Mouse (Mus musculus): ENCODE data around the gene Pcdh15. TPM values are rescaled to one million over a fixed set of nuclear protein-coding genes. Genes with fewer than 3 reads are reported as not detected.

Gene Pcdh15
- polyA plus RNA-seq, 1 experiment from 2014 or later: 2.9 TPM

DNA sequence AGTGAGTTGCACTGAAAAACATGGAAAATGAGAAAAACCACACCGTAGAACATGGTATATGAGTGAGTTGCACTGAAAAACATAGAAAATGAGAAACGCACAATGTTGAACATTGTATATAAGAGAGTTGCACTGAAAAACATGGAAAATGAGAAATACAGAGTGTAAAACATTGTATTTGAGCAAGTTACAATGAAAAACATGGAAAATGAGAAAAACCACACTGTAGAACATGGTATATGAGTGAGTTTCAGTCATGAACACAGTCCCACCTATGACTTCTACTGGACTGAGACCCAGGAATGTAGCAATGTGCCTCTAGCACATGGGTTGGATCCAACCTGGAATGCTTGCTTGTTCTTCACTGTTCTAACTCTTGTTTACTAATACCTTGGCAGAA, 279.9 kb downstream of the Pcdh15 start:
- Histone ChIP-seq H3K4me1 (no peaks in the 10 kb centered on the region), H3K9ac (no peak overlapping the region), H3K4me2 (replicated peaks) (no peak overlapping the region), H3K27me3 (no peaks in the 10 kb centered on the region), H3K9me3 (replicated peaks) (no peaks in the 10 kb centered on the region), H3K36me3 (no peaks in the 10 kb centered on the region), H3K27ac (replicated peaks) (no peak overlapping the region), H3K4me3 (replicated peaks) (no peak overlapping the region)
- ATAC-seq (ENCODE audit: insufficient number of reproducible peaks, low FRiP score, low TSS enrichment, low read depth): no peak
- 81% methylated on average over 2 of the region's 2 CpGs for WGBS

DNA sequence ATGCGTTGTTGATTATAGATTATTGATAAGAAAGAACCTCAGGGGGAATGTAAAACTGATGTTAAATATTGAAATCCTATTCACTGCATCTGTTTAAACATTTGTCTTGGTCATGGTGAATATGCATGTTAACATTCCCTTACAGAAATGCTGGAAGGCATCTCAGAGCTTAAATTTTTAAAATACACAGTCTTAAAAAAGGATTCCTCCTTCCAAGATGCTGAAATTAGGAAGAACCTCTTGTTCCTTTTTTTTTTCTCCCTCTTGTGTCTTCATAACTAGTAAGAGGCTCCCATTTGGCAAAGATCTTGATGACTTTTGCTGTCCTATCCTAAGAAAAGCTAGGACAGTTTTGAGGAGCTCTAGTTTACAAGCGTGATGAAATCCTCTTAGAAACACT, 284.9 kb downstream of the Pcdh15 start:
- no peaks in the 10 kb centered on the region for H3K4me1 ChIP-seq
- H3K27ac ChIP-seq (replicated peaks): no peak overlapping the region
- no peak overlapping the region for H3K9ac ChIP-seq
- no peaks in the 10 kb centered on the region for H3K27me3 ChIP-seq
- WGBS: 80% methylated on average over 2 of the region's 2 CpGs
- no peak overlapping the region for H3K4me2 ChIP-seq (replicated peaks)
- H3K36me3 ChIP-seq: no peaks in the 10 kb centered on the region
- H3K9me3 ChIP-seq (replicated peaks): no peaks in the 10 kb centered on the region
- no peak overlapping the region for H3K4me3 ChIP-seq (replicated peaks)
- no peak for ATAC-seq (ENCODE audit: insufficient number of reproducible peaks, low FRiP score, low TSS enrichment, low read depth)

DNA sequence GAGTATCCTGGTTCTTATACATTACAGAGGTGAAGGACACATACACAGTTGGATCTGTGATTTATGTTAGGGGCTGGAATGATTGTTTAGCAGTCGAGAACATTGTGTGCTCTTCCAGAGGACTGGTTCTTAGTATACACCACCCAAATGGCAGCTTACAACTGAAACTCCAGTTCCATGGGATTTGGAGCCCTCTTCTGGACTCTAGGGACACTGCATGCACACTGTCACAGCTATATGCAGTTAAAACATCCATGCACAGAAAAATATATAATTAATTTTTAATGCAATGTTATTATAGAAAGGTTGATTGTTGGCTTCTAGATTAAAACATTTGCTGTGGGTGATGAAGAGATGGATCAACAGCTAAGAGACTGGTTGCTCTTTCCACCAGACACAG, 301.3 kb downstream of the Pcdh15 start:
- no peaks in the 10 kb centered on the region for H3K36me3 ChIP-seq
- no peak overlapping the region for H3K27ac ChIP-seq (replicated peaks)
- no peaks in the 10 kb centered on the region for H3K9me3 ChIP-seq (replicated peaks)
- no peaks in the 10 kb centered on the region for H3K4me1 ChIP-seq
- no peak overlapping the region for H3K9ac ChIP-seq
- 84% methylated on average over 1 of the region's 1 CpGs for WGBS
- ATAC-seq (ENCODE audit: insufficient number of reproducible peaks, low FRiP score, low TSS enrichment, low read depth): no peak
- H3K27me3 ChIP-seq: no peaks in the 10 kb centered on the region
- no peak overlapping the region for H3K4me2 ChIP-seq (replicated peaks)
- H3K4me3 ChIP-seq (replicated peaks): no peak overlapping the region

DNA sequence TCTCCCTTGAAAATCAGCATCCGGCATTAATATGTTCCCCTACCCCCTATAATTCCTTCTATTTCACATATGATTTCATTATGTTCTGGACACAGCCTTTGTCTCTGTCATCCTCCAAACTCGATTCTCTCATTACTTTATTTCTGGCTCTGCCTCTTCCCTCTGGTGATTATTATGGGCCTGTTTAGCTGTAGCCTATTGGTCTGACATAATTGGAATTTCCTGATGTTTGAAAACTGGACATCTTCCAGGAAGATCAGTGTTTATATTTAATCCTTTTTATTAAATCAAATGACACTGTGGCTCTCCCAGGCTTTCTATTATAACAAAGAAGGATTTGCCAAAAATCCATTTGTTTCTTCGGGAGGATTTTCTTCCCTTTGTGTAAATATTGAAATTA, 326.3 kb downstream of the Pcdh15 start:
- Histone ChIP-seq H3K4me2 (replicated peaks) (no peak overlapping the region), H3K27ac (replicated peaks) (no peak overlapping the region), H3K4me3 (replicated peaks) (no peak overlapping the region), H3K36me3 (no peaks in the 10 kb centered on the region), H3K9ac (no peak overlapping the region), H3K27me3 (no peaks in the 10 kb centered on the region), H3K4me1 (no peaks in the 10 kb centered on the region), H3K9me3 (replicated peaks) (no peaks in the 10 kb centered on the region)
- 51% methylated on average over 3 of the region's 3 CpGs for WGBS
- ATAC-seq (ENCODE audit: insufficient number of reproducible peaks, low FRiP score, low TSS enrichment, low read depth): no peak

DNA sequence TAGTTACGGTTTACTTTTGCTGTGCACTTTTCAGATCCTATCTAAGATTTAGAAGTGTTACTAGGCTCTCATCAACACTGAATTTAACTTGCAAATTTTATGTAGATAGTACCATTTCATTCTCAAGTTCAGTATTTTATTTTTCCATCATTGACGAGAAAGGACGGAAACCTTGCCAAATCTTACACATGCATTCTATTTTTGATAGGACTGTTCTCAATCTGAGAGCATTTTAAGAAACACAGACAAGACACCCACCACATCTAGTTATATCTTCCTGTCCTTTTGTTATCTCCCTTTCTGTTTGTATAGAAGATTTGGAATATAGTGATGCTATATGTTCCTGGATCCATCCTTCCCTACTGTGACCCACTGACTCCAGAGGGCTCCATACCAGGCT, 332.2 kb downstream of the Pcdh15 start:
- H3K9me3 ChIP-seq (replicated peaks): no peaks in the 10 kb centered on the region
- H3K4me2 ChIP-seq (replicated peaks): no peak overlapping the region
- ATAC-seq (ENCODE audit: insufficient number of reproducible peaks, low FRiP score, low TSS enrichment, low read depth): no peak
- no peak overlapping the region for H3K27ac ChIP-seq (replicated peaks)
- no peak overlapping the region for H3K9ac ChIP-seq
- H3K27me3 ChIP-seq: no peaks in the 10 kb centered on the region
- H3K36me3 ChIP-seq: no peaks in the 10 kb centered on the region
- no peaks in the 10 kb centered on the region for H3K4me1 ChIP-seq
- WGBS: 83% methylated on average over 3 of the region's 3 CpGs
- H3K4me3 ChIP-seq (replicated peaks): no peak overlapping the region

DNA sequence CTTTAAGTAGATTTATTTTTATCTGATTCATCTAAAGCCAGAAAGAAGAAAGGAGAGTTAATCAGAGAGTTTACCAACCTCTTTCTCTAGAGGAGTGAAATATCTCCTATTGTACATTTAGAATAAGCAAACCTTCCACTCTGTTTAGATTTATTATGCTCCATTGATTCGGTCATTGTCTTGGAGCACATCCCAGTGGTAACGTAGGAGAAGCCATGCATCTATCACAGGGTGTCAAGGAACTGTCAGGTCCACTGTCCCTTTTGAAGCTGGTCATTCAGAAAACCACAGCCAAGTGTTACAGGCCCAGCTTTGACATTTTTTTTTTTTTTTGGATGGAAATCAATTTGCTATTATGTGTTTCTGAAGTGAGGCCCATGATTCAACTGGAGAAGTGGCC, 384.9 kb downstream of the Pcdh15 start:
- ATAC-seq (ENCODE audit: insufficient number of reproducible peaks, low FRiP score, low TSS enrichment, low read depth): no peak
- Histone ChIP-seq H3K4me1 (no peaks in the 10 kb centered on the region), H3K9me3 (replicated peaks) (no peaks in the 10 kb centered on the region), H3K4me2 (replicated peaks) (no peak overlapping the region), H3K4me3 (replicated peaks) (no peak overlapping the region), H3K27ac (replicated peaks) (no peak overlapping the region), H3K9ac (no peak overlapping the region), H3K27me3 (no peaks in the 10 kb centered on the region), H3K36me3 (no peaks in the 10 kb centered on the region)
- 88% methylated on average over 2 of the region's 2 CpGs for WGBS

DNA sequence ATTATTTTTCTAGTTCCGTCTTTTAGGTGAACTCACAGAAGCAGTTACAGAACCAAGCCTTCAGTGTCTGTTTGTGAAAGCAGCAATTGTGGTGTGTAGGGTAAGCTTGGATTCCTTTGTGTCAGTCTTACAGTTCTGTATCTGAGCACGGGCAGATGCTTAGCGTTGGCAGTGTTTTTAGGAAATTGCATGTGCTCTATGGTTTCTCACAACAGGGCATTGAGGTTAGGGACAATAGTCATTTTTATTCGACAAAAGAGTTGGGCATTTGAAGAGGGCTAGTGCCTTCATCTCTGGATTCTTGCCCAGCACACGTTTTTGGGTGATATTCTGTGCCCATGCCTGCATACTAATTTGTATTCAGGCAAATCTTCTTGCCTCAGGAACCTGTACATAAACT, 392.5 kb downstream of the Pcdh15 start:
- no peak overlapping the region for H3K9ac ChIP-seq
- H3K4me3 ChIP-seq (replicated peaks): no peak overlapping the region
- H3K27ac ChIP-seq (replicated peaks): no peak overlapping the region
- no peak overlapping the region for H3K4me2 ChIP-seq (replicated peaks)
- no peaks in the 10 kb centered on the region for H3K36me3 ChIP-seq
- no peak for ATAC-seq (ENCODE audit: insufficient number of reproducible peaks, low FRiP score, low TSS enrichment, low read depth)
- H3K27me3 ChIP-seq: no peaks in the 10 kb centered on the region
- 71% methylated on average over 5 of the region's 5 CpGs for WGBS
- no peaks in the 10 kb centered on the region for H3K9me3 ChIP-seq (replicated peaks)
- no peaks in the 10 kb centered on the region for H3K4me1 ChIP-seq

DNA sequence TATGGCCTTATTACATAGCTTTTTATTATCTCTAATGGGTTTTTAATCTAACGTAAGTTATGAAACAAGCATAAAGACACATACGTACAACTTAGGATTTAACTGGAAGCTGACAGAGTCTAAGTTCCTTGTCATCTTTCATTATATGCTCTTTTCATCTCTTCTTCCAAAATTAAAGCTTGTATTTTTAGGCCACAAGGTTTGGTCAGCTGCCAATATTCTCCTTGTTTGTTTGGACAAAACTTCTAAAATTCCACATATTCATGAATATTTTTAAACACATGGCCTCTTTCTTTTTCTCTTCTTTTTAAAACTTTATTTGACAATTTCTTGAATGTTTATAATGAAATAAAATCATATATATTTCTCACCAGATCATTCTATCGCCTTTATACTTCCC, 415.7 kb downstream of the Pcdh15 start:
- Histone ChIP-seq H3K4me2 (replicated peaks) (no peak overlapping the region), H3K9ac (no peak overlapping the region), H3K9me3 (replicated peaks) (no peaks in the 10 kb centered on the region), H3K27ac (replicated peaks) (no peak overlapping the region), H3K27me3 (no peaks in the 10 kb centered on the region), H3K4me1 (no peaks in the 10 kb centered on the region), H3K4me3 (replicated peaks) (no peak overlapping the region), H3K36me3 (no peaks in the 10 kb centered on the region)
- WGBS: 62% methylated on average over 3 of the region's 3 CpGs
- ATAC-seq (ENCODE audit: insufficient number of reproducible peaks, low FRiP score, low TSS enrichment, low read depth): no peak

DNA sequence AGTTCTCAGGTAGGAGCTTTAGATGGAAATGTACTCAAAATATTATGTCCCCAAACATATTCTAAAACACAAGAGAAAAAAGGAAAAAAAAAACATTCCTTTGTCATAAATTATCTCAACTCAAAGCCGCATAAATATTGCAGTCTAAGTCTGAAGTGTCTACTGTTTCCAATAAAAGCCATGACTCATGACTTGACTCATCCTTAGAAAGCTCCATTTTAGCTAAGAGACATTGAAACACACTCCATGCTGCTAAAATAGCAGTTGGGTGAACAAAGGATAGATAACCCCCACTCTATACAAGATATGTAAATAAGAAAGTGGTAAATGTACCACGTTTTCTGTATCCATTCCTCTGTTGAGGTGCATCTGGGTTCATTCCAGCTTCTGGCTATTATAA, 416.6 kb downstream of the Pcdh15 start:
- no peaks in the 10 kb centered on the region for H3K36me3 ChIP-seq
- no peak for ATAC-seq (ENCODE audit: insufficient number of reproducible peaks, low FRiP score, low TSS enrichment, low read depth)
- no peaks in the 10 kb centered on the region for H3K27me3 ChIP-seq
- H3K9ac ChIP-seq: no peak overlapping the region
- H3K4me3 ChIP-seq (replicated peaks): no peak overlapping the region
- no peaks in the 10 kb centered on the region for H3K4me1 ChIP-seq
- 69% methylated on average over 2 of the region's 2 CpGs for WGBS
- H3K9me3 ChIP-seq (replicated peaks): no peaks in the 10 kb centered on the region
- no peak overlapping the region for H3K27ac ChIP-seq (replicated peaks)
- H3K4me2 ChIP-seq (replicated peaks): no peak overlapping the region

DNA sequence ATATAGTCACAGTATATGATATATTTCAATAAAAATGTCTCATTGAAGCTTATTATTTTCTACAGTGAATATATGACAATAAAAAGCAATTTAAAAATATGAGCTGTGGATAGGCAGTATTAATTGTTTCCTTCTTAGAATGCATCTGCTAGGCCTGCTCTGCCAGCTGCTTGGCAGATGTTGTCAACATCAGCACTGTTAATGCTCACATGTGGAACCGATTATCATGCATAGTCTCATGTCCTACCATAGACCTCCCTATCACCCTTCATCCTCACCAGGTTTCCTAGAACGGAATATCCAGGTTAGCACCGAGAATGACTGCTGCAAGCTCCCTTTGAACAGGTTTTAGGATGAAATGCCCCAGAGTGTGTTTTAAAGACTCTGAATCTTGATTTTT, 420.3 kb downstream of the Pcdh15 start:
- no peaks in the 10 kb centered on the region for H3K4me1 ChIP-seq
- H3K4me2 ChIP-seq (replicated peaks): no peak overlapping the region
- H3K27ac ChIP-seq (replicated peaks): no peak overlapping the region
- H3K9me3 ChIP-seq (replicated peaks): no peaks in the 10 kb centered on the region
- H3K9ac ChIP-seq: no peak overlapping the region
- no peak for ATAC-seq (ENCODE audit: insufficient number of reproducible peaks, low FRiP score, low TSS enrichment, low read depth)
- H3K4me3 ChIP-seq (replicated peaks): no peak overlapping the region
- WGBS: 50% methylated on average over 3 of the region's 3 CpGs
- H3K27me3 ChIP-seq: no peaks in the 10 kb centered on the region
- no peaks in the 10 kb centered on the region for H3K36me3 ChIP-seq

DNA sequence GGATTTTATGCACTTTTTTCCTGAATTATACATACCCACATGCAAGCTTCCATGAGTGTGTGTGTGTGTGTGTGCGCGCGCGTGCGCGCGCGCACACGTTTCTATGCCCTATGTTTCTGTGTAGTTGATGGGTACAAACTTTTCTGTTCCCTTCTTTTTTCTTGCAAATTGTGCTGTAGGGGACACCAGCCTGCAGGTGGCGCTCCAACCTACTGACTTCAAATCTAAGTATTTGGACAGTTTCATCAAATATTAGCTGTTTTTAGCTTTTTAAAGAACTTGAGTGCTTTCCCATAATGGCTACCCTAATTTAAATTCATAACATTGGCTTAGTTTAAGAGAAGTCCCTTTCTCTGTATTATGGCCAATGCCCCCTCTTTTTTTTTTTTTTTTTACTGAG, 453.7 kb downstream of the Pcdh15 start:
- WGBS: 91% methylated on average over 10 of the region's 10 CpGs
- ATAC-seq (ENCODE audit: insufficient number of reproducible peaks, low FRiP score, low TSS enrichment, low read depth): no peak

DNA sequence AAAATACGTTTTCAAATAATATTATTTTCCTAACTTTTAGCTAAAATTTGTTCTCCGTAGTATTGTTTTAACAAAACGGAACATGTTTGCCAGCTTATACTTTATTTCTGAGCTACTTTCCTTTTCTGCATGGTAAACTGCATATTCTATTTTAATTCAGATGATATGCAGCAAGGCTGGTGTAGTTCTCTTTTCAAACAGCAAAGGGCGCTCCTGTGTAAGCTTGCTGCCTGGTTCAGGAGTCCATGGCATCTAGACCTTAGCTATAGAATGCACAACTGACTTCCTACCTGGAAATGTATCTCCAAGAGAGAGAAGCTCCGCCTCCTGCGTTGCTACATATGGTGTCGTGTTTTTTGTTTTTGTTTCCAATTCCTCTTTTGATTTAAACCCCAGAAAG, 465.1 kb downstream of the Pcdh15 start:
- Histone ChIP-seq H3K27me3 (no peaks in the 10 kb centered on the region), H3K27ac (replicated peaks) (no peak overlapping the region), H3K9me3 (replicated peaks) (no peaks in the 10 kb centered on the region), H3K36me3 (no peaks in the 10 kb centered on the region), H3K4me1 (no peaks in the 10 kb centered on the region), H3K4me3 (replicated peaks) (no peak overlapping the region), H3K9ac (no peak overlapping the region), H3K4me2 (replicated peaks) (no peak overlapping the region)
- WGBS: 63% methylated on average over 7 of the region's 7 CpGs
- no peak for ATAC-seq (ENCODE audit: insufficient number of reproducible peaks, low FRiP score, low TSS enrichment, low read depth)

More for the DNA sequence above, 453.7 kb downstream of the Pcdh15 start:
- Histone ChIP-seq H3K36me3 (no peaks in the 10 kb centered on the region), H3K27me3 (no peaks in the 10 kb centered on the region), H3K4me3 (replicated peaks) (no peak overlapping the region), H3K9me3 (replicated peaks) (no peaks in the 10 kb centered on the region), H3K4me1 (no peaks in the 10 kb centered on the region), H3K27ac (replicated peaks) (no peak overlapping the region), H3K4me2 (replicated peaks) (no peak overlapping the region), H3K9ac (no peak overlapping the region)

Data from embryonic facial prominence, embryonic 15.5 days (tissue).